Mouse (Mus musculus) CH12.LX (cell line): ENCODE data around the gene Ccl20.

ENCODE experiments used
- BHLHE40 ChIP-seq: IDR thresholded peaks from 2 replicates; pipeline ENCODE4 v1.6.1; 2011; ENCODE audit warnings: mild to moderate bottlenecking, low read depth, low read length, improper control_type of control experiment
- CHD2 ChIP-seq: IDR thresholded peaks from 2 replicates; pipeline ENCODE4 v1.6.1; 2011; ENCODE audit warnings: low read length, improper control_type of control experiment
- CTCF ChIP-seq, 2 experiments: IDR thresholded peaks in 1 of 2; conservative IDR thresholded peaks in 1 of 2; 2 replicates each; pipeline ENCODE4 v1.5.1; 2011 to 2012; ENCODE audit warnings: low read depth in 2 of 2, low read length in 2 of 2, improper control_type of control experiment in 1 of 2, inconsistent platforms in 1 of 2, mild to moderate bottlenecking in 1 of 2, moderate library complexity in 1 of 2
- E2F4 ChIP-seq: IDR thresholded peaks from 2 replicates; pipeline ENCODE4 v1.6.1; 2011; ENCODE audit warnings: low read depth, low read length, improper control_type of control experiment; ENCODE audit not compliant: insufficient replicate concordance
- EP300 ChIP-seq: IDR thresholded peaks from 2 replicates; pipeline ENCODE4 v1.6.1; 2011; ENCODE audit warnings: low read length, improper control_type of control experiment
- ETS1 ChIP-seq: conservative IDR thresholded peaks from 2 replicates; pipeline ENCODE4 v1.6.1; 2012; ENCODE audit warnings: low read depth, mild to moderate bottlenecking, inconsistent platforms, low read length, improper control_type of control experiment, moderate library complexity
- GABPA ChIP-seq: IDR thresholded peaks from 2 replicates; pipeline ENCODE4 v1.6.1; 2012; ENCODE audit warnings: low read depth, low read length, improper control_type of control experiment, inconsistent platforms; ENCODE audit not compliant: insufficient replicate concordance
- POLR2A ChIP-seq: IDR thresholded peaks from 2 replicates; pipeline ENCODE4 v1.6.1; 2011; ENCODE audit warnings: low read depth, mild to moderate bottlenecking, improper control_type of control experiment, low read length
- RAD21 ChIP-seq: IDR thresholded peaks from 2 replicates; pipeline ENCODE4 v1.6.1; 2011; ENCODE audit warnings: low read depth, mild to moderate bottlenecking, low read length, improper control_type of control experiment, moderate library complexity
- SIN3A ChIP-seq: IDR thresholded peaks from 2 replicates; pipeline ENCODE4 v1.6.1; 2012; ENCODE audit warnings: low read length, improper control_type of control experiment, inconsistent platforms
- USF1 ChIP-seq: IDR thresholded peaks from 2 replicates; pipeline ENCODE4 v1.6.1; 2014; ENCODE audit warnings: low read depth, mild to moderate bottlenecking, inconsistent platforms, low read length, improper control_type of control experiment
- ZC3H11A ChIP-seq: IDR thresholded peaks from 2 replicates; pipeline ENCODE4 v1.6.1; 2012; ENCODE audit warnings: low read depth, mild to moderate bottlenecking, inconsistent platforms, low read length, improper control_type of control experiment
- ZKSCAN1 ChIP-seq: IDR thresholded peaks from 2 replicates; pipeline ENCODE4 v1.6.1; 2012; ENCODE audit warnings: low read depth, inconsistent platforms, low read length, improper control_type of control experiment, borderline replicate concordance

DNA sequence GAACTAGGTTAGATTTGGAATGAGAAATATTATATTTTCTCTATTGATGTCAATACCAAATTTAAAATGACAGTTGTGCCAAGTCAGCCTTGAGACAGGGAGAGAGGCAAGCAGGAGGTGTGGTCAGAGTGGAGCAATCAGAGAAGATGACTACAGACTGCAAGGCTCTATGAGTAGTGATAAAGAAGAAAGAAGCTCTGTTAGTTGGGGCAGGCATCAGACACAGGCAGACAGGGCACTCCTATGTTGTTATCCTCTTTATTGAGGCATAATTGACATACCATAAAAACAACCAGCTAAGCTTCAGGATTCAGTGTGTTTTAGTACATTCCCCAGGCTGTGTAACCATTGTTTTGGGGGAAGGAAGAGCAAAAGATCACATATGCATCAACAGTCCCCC is 5.6 kb upstream of the Ccl20 start:
- TF ChIP-seq CTCF (conservative IDR thresholded peaks at IDR 0.05 in 1 of 2, IDR thresholded peaks at IDR 0.05 in 1 of 2; ENCODE audit: low read depth in 2 of 2, low read length in 2 of 2) (no peak), USF1 (no peak), RAD21 (no peak), EP300 (no peak), ZC3H11A (no peak), CHD2 (no peak), BHLHE40 (no peak), ZKSCAN1 (no peak), ETS1 (no peak), POLR2A (no peak), E2F4 (no peak), SIN3A (no peak), GABPA (no peak)
